Mouse (Mus musculus) adrenal gland, postnatal 10 days (tissue): ENCODE measurements around the gene Dnajc28. TPM values are rescaled to one million over a fixed set of nuclear protein-coding genes. Genes with fewer than 3 reads are reported as not detected.
A peak's percentile ranks its signal among the peaks of the same experiment; 100 is the strongest.
"Not testable (repeated sequence)": the region's sequence is repeated elsewhere in the genome, so short reads cannot be mapped to it uniquely, and the experiment has no call there.

Experiments used
- DNase-seq: peaks from one replicate; pipeline ENCODE4 v3.0.0; 2021; ENCODE audit warnings: mixed read lengths
- long read RNA-seq, 2 experiments: library from polyadenylated mRNA; stranded (forward); transcript quantifications; one replicate each; pipeline ENCODE4 v2.0.0; 2021
- total RNA-seq, 2 experiments: library from RNA; stranded (reverse); gene quantifications; 2 replicates each; pipeline ENCODE4 v1.2.3; 2021

The Dnajc28 gene
- total RNA-seq = 10 to 100 TPM; 10.9 to 15.4 TPM
- long read RNA-seq, experiment 1, partial matches to known transcripts = 8 of 11 reads
- long read RNA-seq, experiment 1, other reads (novel, unspliced or antisense) = 0 of 11 reads
- long read RNA-seq, experiment 2, partial matches to known transcripts = 0 of 5 reads
- long read RNA-seq, experiment 2, other reads (novel, unspliced or antisense) = 1 of 5 reads

GRCm38 (mm10) chr16:91618511-91619501 is at the start of gene Dnajc28:
TSS of gene Dnajc28 (minus strand) at chr16:91619026.
- DNase-seq = peak; percentile 87

- no peak for DNase-seq
Measured at GRCm38 (mm10) chr16:91663795-91664194, 45.0 kb upstream of the Dnajc28 start.

DNA sequence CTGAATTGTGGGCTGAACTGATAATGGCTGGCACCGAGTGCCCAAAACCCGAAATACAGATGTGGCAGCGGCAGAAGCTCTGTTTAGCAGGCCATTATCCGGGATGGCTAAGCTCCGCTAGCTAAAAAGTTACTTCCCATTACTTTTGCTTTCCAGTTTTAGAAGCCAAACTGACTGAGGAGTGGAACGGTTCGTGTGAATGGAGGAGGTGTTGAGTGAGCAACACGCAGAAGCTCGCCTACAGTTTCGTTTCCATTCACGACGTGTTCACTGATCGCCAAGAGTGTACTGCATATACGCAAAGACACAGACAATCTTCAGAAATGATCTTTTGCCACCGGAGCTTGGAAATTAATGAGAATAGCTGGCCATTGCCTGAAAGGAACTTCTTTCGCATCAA is 43.5 kb upstream of the Dnajc28 start:
- no peak for DNase-seq

GRCm38 (mm10) chr16:91661397-91661796 is 42.6 kb upstream of the Dnajc28 start:
- DNase-seq = no peak

DNA sequence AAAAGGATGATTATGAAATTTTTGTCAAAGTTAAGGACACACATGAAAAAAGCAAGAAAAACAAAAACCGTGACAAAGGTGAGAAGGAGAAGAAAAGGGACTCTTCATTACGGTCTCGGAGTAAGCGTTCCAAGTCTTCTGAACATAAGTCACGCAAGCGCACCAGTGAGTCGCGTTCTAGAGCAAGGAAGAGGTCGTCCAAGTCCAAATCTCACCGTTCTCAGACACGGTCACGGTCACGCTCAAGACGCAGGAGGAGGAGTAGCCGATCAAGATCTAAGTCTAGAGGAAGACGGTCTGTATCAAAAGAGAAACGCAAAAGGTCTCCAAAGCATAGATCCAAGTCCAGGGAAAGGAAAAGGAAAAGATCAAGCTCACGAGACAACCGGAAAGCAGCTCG is 41.0 kb upstream of the Dnajc28 start:
- no peak for DNase-seq

GRCm38 (mm10) chr16:91658471-91658870 is 39.6 kb upstream of the Dnajc28 start:
- DNase-seq = no peak

DNA sequence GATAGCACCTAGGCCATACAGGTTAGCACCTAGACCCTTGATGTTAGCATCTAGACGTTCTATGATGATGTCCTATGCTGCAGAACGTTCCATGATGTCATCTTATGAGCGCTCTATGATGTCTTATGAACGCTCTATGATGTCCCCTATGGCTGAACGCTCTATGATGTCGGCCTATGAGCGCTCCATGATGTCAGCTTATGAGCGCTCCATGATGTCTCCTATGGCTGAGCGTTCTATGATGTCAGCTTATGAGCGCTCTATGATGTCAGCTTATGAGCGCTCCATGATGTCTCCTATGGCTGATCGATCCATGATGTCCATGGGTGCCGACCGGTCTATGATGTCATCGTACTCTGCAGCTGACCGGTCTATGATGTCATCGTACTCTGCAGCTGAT is 38.5 kb upstream of the Dnajc28 start:
- DNase-seq = no peak

- DNase-seq = no peak
Measured at GRCm38 (mm10) chr16:91655285-91655684, 36.5 kb upstream of the Dnajc28 start.

- no peak for DNase-seq
Measured at GRCm38 (mm10) chr16:91652191-91652590, 33.4 kb upstream of the Dnajc28 start.

GRCm38 (mm10) chr16:91649781-91650180 is 31.0 kb upstream of the Dnajc28 start:
- no peak for DNase-seq

- no peak for DNase-seq
Measured at GRCm38 (mm10) chr16:91649246-91649645, 30.4 kb upstream of the Dnajc28 start.

DNA sequence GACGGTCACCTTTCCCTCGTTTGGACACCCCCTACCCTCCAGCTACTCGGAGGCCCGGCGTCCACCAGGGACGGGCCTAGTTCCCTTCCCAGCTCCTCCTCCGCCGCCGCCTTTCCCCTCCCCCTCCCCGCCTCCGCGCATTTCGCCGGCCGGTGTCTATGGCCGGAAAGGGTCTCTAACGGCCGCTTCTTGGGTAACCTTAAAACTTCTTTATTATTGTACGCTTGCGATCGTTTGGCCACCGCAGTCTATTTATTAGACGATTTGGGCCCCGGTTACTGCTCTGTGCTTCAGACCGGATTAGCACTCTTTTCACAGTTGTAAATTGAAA is 29.4 kb upstream of the Dnajc28 start:
- DNase-seq = peak; percentile 94

- DNase-seq = peak; percentile 96
Measured at GRCm38 (mm10) chr16:91647461-91648219, 28.8 kb upstream of the Dnajc28 start, which contains the start of gene Son. TSS of gene Son (plus strand) at chr16:91647506.

GRCm38 (mm10) chr16:91646681-91647419 is 28.0 kb upstream of the Dnajc28 start, which contains the start of gene Gart:
TSS of gene Gart (minus strand) at chr16:91646952.
- peak; percentile 98 for DNase-seq

DNA sequence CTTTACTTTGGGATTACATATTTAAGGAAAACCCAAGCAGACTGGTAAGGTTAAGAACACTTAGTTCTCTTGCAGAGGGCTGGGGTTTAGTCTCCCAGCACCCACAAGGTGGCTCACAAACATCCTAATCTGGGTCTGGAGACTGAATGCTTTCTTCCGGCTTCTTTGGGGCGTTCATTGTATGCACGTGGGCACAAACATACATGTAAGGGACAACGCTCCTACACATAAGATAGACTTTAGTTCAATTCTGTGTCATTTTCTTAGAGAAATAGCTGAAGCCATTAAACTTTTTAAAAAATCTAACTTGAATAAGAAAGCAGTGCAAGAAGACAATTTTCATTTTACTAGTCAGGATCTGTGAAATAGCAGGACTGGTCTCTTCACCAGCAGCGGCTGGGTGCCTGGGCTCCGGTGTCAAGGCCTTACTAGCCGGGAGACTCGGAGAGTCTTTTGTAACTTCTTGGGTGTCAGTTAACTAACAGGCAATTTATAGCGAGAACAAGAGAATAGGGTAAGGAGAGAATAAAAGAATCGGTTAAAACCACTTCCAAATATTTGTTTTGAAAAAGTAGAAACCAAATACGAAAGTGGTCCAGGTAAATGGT is 27.3 kb upstream of the Dnajc28 start:
- no peak for DNase-seq

GRCm38 (mm10) chr16:91645420-91645819 is 26.6 kb upstream of the Dnajc28 start:
- not testable (repeated sequence) for DNase-seq

DNA sequence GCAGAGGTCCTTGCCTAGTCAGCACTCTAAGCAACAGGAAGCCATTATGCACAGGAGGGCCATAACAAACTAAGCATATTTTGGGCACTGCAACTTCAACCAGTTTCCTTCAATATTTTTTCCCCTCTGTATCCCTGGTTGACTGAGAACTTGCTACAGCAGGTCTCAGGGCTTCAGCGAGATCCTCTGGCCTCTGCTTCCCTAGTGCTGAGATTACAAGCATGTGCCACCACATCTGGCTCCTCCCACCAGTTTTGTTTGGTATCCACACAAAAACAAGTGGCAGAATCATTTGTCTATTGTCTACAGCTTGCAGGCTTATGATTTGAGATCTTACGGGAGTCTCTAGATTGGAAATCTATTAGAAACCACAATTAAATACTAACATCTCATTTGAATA is 26.1 kb upstream of the Dnajc28 start:
- no peak for DNase-seq

GRCm38 (mm10) chr16:91640171-91640570 is 21.3 kb upstream of the Dnajc28 start:
- DNase-seq = no peak

- no peak for DNase-seq
Measured at GRCm38 (mm10) chr16:91639636-91640035, 20.8 kb upstream of the Dnajc28 start.

- DNase-seq = peak; percentile 64
Measured at GRCm38 (mm10) chr16:91639161-91639560, 20.3 kb upstream of the Dnajc28 start.

- no peak for DNase-seq
Measured at GRCm38 (mm10) chr16:91633641-91634040, 14.8 kb upstream of the Dnajc28 start.

GRCm38 (mm10) chr16:91632940-91633339 is 14.1 kb upstream of the Dnajc28 start:
- DNase-seq = no peak
